Mouse (Mus musculus) adrenal gland, postnatal 10 days (tissue): ENCODE results near the gene Mtcl1. TPM values are rescaled to one million over a fixed set of nuclear protein-coding genes. Genes with fewer than 3 reads are reported as not detected.
A peak's percentile ranks its signal among the peaks of the same experiment; 100 is the strongest.

Source experiments
- DNase-seq: peaks from one replicate; pipeline ENCODE4 v3.0.0; 2021; ENCODE audit warnings: mixed read lengths
- total RNA-seq, 2 experiments: library from RNA; stranded (reverse); gene quantifications; 2 replicates each; pipeline ENCODE4 v1.2.3; 2021

Mtcl1 gene
- total RNA-seq, 2 experiments from 2014 or later, result 9.3 to 13.2 TPM

DNA sequence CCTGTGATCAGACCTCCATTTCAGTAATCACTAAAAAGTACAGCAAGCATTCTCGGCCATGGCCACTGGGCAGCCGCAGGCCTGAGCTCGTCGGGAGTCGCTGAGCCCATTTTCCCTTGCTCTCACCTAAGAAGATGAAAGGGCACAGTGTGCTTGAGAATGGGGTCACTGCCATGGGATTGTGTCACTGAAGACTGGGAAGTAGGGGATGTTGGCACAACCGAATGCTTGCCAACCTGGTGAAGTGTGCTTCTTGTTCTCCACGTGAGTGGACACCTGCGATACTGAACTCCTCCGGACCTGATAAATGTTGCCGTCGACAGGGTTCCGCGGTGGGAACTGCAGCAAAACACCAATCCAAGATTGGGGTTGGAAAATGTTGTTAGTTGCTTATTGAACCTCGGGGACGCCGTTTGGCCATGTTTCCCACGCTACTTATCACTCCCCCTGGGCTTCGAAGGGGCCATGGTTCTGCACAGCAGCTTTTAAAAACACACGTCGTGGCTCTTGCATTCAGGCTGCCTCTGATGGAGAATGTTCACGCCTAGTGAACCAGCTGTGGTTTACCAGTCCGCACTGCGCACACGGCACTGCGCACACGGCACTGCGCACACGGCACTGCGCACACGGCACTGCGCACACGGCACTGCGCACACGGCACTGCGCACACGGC lies 85.6 kb downstream of the Mtcl1 start:
- no peak for DNase-seq

DNA sequence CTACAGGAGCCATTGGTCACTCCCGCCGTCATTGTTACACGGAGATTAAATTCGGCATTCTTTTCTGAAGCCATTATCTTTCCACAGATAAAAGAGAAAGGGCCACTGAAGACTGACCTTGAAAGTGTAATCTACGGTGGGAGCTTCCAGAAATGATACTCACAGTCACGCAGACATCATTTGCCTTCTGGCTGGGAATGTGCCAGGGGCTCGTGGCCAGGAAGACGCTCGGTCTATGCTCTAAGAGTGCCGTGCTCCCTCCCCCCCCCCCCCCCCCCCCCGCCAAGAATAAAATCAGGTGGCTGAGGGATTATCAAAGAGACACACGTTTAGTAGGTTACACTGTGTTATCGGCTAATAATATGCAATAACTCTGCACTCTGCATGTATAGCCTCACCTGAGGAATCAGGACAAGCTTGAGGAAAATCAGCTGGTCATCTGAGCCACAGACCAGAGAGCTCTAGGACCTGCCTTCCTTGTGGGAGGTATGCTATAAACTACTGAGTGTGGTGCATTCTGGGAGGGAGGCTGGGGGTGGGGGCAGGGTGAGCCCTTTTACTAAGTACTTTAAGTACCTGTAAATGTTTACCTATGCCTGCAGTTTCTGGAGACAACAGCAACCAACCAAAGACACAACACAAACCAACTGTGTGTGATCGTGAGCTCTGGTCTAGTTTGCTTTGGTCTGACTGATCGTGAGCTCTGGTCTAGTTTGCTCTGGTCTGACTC lies 87.1 kb downstream of the Mtcl1 start:
- DNase-seq, result peak; percentile 25

DNA sequence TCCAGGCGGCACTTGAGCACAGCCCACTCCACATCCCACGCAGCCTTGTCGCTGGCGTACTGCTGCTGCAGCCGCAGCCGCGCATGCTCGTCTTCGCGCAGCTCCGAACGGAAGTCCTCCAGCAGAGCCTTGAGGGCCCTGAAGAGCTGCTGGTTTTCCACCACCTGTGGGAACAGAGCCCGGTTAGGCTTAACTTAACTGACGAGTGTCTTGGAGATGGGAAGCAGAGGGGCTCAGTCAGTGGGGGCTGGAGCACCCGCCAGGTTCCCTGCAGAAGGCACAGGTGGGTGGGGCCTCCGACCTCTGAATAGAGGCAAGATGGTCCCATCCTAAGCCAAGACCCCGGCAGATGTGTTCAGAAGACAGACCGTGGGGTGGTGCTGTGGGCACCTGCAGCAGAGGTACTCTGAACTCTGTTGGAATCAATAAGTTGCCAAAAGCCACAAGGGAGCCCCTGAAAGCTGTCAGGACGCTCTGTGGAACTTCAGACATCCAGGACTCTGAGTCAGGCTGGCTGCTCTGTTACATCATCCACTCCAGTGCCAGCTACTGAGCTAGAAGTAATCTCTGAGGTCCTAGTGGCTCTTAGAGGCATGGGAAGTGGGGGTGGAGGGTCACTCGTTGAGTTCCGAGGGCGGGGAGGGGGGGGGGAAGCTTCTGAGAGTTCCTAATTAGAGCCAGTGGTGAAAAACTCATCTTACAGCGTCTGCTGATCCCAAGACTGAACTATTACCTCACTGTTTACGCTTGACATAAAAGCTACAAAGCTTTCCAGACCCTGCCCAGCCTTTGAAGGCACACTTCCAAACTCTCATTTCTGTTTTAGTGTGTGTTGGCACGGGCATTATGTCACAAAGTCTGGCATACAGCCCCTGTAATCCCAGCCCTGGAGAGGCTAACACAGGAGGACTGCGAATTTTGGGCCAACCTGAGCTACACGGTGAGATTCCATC lies 91.2 kb downstream of the Mtcl1 start:
- DNase-seq, result no peak

DNA sequence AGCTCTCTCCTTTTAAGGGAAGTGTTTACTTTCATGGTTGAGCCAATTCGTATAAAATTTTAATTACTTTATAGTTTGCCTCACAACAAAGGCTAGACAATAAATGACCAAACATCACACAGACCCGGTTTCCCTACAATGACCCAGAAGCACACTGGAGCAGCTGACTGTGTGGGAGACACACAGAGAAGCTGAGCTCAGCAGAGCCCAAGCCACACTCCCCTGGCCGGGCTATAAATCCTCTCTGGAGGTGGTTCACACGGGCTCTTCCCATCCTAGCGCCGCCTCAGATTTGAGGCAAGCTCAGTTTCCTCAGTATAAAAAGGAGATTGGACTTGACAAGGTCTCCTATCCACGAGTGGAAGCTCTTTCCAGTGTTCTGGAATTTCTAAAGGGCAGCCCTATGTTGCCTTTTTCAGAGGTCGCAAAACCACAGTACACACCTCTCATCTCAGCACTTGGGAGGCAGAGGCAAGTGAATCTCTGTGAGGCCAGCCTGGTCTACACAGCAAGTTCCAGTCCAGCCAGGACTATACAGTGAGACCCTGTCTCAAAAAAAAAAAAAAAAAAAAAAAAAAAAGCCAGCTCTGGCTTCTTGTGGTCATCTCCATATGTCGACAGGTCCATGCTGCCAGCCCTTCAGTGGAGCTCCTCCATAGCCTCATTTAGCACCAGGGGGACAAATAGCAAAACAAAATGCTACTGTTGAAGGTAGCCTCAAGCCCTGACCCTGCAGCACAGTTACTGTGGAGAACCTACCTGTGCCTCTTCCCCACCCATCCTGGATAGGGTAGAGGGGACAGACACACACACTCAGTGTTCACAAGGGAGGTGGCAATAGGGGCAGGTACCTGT lies 92.2 kb downstream of the Mtcl1 start:
- DNase-seq, result no peak

DNA sequence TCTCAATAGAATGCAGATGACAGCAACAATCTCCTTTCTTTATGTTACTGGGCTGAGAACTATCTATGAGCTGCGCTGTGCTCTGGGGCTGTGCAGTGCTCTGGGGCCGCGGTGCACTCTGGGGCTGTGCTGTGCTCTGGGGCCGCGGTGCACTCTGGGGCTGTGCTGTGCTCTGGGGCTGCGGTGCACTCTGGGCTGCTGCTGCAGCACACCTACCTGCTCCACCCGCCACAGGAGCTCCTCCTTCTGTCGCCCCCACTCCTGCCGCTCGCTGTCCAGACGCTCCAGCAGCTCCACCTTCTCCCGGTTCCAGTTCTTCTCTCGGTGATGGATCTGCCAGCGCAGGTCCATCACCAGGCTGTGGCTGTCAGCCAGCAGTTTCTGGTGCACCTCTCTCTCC lies 95.6 kb downstream of the Mtcl1 start:
- DNase-seq, result no peak

DNA sequence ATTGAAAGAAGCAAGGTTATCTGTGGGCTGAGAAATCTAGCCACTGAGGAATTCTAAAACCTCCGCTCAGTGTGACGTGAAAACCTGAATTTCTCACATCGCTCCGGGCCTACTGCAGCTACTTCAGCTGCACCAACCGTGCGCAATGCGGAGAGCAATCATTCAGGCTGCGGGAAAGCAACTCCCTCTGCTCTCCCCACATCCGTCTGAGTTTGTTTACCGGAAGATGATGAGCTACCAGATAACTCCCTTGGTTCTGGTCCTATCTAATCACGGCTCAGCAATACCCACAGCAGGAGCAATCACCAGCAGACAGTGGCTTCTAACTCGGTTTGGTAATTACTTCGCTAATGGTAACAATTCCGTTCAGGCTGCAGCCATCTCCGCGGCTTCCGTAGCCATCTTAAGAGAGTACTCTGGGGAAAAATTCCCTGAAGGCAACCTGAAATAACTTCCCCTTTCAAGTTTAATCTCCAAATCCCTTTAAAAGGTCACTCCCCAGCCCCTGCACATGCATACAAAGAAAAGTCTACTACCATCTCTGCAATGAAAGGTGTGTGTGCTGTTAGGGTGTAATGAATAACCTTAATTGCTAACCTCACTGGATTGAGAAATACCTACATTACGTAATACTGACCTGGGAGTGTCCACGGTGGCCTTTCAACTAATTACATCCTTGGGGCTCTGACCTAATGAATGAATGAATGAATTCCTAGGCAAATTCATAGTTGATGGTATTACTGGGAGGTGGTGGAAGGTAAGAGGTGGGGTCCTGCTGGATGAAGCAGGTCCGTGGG lies 96.5 kb downstream of the Mtcl1 start:
- no peak for DNase-seq

DNA sequence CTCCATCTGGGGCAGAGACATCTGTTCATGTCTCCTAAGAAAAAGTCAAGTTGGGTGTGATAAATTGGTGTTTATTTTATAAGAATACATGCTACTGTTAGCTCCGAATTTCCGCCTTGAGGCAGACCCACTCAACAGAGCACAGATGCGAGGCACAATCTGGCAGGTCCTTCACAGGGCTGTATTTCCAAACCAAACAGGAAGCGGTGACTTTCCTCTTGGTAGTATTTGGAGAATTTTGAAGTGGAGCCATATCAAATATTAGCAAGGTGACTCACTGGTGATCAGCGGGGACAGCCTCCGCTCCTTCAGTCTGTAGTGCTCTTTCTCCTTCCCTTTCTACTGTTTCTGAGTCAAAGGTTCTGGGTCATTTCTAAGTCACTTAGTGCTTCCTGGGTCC lies 97.3 kb downstream of the Mtcl1 start:
- DNase-seq, result no peak

DNA sequence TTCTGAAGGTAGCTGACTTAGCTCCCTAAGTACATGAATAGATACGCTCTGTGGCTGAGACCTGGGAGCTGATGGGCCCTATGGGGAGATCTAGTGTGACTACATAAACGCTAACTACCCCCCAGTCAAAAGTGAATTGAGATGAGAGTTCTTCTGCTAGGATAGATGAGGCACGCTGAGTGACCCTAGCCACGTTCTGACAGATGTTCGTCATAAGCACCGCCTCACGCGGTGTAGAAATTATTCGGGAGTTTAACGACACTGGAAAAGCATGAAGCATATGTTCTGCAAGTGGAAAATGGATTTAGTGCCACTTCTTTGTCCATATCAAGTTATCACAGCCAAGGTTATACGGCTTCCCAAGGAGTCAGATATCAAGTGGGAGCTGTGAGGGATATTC lies 98.9 kb downstream of the Mtcl1 start:
- no peak for DNase-seq

DNA sequence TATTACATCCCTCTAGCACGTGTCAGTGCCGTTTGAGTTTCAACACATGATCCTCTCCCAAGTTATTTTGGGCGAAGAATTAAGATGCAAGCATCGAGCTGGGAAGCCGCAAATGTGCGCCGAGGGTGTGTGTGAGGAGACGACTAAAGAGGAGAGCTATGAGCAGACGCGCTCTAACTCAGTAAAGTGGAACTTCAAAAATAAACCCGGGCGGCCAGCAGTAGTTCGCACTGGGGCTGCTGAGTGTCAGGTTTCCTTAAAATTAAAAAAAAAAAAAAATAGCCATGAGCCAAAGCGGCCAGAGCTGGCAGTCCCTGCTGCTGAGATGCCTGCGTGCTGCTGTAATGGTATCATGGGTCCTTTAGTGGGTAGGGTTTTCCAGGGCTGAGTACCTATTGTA lies 99.4 kb downstream of the Mtcl1 start:
- no peak for DNase-seq

DNA sequence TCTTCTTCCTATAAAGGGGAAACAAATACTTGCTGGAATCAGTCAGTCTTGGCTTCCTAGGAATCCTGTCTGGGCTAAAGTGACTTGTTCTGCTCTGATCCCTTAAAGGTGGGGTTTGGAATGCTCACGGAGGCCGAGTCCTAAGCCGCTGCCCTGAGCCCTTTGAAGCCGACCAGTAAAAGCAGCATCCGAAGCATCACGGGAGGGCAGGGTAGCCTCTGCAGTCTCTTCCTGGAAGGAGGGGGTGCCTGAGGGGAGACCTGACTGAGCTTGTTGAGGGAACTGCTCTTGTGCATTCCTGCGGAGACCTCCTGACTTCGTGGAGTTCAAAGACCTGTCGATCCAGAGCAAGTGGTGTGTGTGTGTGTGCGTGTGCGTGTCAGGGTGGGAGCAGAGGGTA lies 103.2 kb downstream of the Mtcl1 start:
- DNase-seq, result no peak

DNA sequence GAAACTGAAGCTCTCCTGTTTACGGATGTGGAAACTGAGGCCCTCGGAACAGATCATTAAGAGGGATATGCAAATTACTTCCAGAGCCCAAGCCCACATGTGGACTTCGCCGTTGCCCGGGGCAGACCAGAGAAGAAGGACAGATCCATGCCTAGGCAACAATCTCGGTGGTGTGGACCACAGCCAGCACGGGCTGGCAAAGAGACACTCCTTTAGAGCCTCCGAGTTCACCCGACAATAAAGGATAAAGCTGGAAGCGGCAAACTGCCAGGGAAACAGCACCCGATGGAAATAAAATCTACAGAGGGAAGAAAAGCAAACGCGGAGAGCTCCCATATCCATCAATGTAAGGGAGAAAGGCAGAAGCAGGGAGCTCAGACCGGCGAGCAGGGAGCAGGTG lies 103.9 kb downstream of the Mtcl1 start:
- no peak for DNase-seq

DNA sequence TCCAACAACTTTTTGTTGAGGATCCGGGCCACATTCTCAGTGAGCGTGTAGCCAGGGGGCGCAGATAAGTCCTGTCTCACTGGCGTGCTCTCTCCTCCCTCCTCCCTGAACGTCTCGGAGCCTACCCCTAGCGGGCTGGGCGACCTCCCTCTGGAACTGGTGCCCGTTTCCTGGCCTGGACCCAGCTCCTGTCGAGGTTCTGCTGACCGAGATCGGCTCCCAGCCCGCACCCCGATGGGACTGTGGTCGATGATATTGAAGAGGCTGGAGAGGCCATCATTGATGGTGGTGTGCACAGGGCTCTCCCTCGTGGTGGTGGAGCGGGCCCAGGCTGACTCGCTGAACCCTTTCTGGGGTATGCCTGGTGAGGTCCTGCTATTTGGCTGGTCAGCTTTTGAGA lies 106.6 kb downstream of the Mtcl1 start:
- no peak for DNase-seq

DNA sequence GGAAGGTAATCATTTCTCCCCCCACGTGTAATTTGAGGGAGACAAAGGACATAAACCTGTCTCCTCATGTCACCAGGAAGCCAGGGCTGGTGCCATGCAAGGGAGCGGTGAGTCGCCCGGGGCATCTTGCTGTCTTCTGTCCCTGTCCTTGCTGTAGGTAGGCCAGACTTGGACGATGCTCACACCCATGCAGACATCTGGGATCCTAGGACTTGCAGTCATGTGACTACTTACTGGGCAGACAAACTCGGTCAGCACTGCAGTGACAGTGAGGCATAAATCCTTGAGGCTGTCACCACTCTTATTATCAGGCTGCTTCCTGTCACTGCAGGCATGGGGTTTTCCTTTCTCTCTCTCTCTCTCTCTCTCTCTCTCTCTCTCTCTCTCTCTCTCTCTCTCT lies 107.9 kb downstream of the Mtcl1 start:
- DNase-seq, result no peak

DNA sequence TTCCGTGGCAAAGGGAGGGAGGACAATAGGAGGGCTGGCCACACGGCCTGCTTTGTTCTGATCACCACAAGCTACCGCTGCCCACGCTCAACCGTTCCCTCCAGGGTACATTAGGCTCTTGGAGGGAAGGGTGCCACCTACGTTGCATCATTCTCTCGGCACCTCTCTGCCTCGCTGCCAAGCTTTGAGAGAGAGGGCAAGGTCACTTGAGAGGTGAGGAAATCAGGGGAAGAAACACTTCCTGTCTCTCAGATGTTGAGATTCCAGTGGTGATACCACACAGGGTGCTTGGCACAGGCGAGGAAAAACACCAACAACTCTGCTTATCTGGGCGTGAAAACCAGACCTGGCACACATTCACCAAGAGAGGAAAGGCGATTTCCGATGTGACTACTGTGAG lies 108.8 kb downstream of the Mtcl1 start:
- peak; percentile 29 for DNase-seq

DNA sequence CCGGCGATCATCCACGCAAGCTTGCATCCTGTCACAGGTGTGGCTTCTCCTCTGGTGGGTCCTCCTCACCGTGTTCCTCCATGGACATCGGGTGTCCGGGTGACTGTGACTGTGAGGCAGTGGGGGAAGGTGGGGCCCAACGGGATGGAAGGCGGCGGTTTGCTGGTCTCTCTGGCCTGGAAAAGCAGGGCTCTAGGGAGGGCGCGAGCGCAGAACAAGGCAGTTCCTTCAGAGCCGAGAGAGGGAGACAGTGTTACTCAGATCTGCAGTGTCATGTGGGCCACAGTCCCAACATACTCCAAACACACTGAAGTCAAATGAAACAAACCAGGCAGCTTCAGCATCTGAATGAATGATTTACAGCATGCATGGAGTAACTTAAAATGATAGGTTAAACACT lies 111.6 kb downstream of the Mtcl1 start:
- DNase-seq, result no peak

DNA sequence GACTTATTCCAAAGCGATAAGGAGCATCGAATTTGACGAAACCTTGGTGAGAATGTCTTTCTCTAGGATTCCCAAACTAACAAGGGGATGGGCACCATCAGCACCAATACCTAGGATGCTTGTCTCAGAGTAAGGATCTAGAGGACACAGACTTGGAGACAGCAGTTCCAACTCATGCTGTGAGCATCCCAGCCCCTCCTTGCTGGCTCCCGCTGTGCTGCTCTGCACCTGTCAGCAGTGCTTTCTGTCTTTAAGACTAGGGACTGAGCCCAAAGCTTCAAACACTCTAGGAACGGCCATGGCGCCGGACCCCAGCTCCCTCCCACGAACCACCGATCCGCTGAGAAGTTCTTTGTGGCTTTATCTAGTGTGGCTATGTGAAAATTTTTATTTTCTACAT lies 114.0 kb downstream of the Mtcl1 start:
- no peak for DNase-seq

DNA sequence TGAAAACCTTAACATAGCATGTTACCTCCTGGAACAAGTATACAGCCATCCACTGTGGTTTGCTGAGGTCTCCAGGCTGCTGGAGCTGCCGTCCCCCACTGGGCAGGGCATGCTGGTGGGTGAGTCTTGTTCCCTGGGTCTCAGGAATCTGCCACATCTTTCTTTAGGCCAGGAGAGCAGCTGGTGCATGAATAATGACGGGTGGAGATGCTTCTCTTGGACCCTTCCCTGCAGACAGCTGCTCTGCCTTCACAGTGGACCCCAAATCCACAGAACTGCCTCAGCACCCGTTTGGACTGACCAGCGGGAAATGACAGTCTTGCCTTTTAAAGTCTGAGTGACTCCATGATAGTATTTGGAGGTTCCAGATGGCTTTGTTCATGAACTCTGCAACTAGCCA lies 114.7 kb downstream of the Mtcl1 start:
- no peak for DNase-seq

DNA sequence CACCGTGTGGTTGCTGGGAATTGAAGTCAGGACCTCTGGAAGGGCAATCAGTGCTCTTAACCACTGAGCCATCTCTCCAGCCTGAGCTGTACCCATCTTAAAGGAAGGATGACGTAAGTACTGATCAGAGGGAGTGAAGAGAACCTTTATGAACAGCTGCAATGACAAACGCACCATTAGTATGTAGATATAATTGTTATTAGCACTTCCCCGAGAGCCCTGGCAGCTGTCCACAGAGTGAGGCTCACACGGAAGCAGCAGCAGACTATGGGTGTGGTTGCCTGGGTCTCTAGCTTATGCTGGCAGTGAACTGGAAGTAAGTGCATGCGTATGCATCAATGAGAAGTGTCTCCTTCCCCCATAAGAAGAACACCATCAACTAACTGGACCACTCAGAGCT lies 118.3 kb downstream of the Mtcl1 start:
- DNase-seq, result no peak

DNA sequence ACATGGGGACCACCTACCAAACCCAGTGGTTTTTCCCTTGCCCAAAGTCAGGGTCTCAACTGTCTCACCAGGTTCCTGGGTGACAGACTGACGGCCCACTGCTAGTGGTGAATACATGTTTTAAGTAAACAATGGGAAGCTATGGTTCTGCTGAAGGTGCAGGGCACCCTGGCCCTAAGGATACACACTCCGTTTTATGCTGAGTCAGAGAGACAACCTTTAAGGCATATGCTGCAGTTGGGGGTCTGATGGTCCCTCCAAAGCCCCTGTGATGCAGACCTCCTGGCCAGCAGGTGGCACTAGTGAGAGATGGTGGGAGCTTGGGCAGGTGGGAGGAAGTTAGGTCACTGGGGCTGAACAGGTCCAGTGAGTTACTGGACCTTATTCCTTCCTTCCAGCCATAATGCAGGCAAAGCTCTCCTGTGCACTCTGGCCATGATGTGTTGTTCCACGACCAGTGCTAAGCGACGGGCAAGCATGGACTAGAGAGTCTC lies 123.0 kb downstream of the Mtcl1 start:
- DNase-seq, result no peak

DNA sequence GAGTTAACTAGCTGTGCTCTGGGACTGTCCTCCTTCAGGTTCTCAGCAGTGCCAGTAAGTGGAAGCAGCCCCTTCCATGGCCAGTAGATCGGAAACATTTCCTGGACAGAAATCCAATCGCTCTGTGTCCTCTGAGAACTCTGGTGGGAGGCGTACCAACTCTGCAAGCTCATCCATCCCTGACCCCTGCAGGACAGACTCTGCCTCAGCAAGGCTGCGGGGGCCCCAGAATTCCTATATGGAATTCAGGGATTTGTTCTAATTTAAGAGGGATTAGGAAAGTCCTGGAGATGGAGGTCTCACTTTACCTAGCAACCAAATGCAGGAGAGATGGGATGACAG lies 123.4 kb downstream of the Mtcl1 start:
- no peak for DNase-seq
